Comparison of ENCODE assay signal across 25 mouse cellular contexts in the genomic region with DNA sequence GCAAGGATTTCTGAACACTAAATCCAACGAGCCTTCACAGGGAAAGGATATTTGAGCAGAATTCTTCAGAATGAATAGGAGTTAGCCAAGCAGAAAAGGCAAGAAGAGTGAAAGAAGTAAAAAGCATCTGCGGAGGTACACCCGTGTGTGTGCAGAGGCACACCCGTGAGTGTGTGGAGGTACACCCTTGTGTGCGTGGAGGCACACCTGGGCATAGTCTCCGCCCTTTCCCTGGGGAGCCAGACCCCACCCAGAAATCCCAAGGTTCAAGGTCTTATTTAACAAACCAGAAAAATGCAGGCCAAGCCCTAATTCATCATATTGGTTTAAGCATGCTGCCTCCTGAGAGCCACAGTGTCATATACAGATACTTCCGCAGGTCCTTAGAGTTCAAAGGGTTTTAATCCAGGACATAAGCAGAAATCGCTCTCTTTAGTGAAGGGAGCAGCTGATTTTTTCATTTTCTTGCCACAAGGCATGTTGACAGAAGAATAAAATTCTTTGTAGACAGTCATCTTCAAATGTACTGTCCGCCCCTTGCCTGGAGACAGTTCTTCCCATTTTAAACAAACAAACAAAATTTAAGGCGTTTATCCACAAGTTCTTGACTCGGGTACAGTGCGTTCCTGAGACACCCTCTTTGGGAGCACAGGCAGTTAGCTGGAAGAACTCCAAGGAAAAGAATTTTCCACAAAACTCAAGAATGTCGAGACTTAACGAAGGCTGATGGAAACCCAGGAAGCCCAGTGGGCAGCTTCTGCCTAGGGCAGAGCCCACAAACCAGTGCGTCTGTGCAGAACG. TPM values are rescaled to one million over a fixed set of nuclear protein-coding genes. Genes with fewer than 3 reads are reported as not detected.
DNase-seq lines count a peak whose midpoint lies in the region; ATAC-seq and TF ChIP-seq lines count a peak whose summit lies in the region.
"Had no signal": no experiment of that assay in that cellular context is flagged by ENCODE, and none has a peak within 500 bp of the region (broad histone marks: within the 10 kb centered on the region; RNA-seq: fewer than 3 reads in every experiment).

No protein-coding gene starts in this region.

- WGBS in kidney, adult 2 months, result 64% methylated on average over 16 of the region's 16 CpGs
- 47% methylated on average over 16 of the region's 16 CpGs for whole genome bisulfite sequencing in lung, postnatal 0 days
- WGBS in stomach, embryonic 16.5 days, result 44% methylated on average over 16 of the region's 16 CpGs
- 74% methylated on average over 16 of the region's 16 CpGs for WGBS in cerebellum, adult 2 months

- no peak overlapping the region for H3K9ac ChIP-seq in lung, postnatal 0 days (replicated peaks; ENCODE audit: low read depth)
- no peak overlapping the region for H3K9ac ChIP-seq in stomach, embryonic 16.5 days (ENCODE audit: low read length)
- H3K9ac ChIP-seq: heart, embryonic 13.5 days; hindbrain, embryonic 13.5 days; limb, embryonic 13.5 days; liver, embryonic 15.5 days had no signal

- H3K9me3 ChIP-seq in lung, postnatal 0 days (ENCODE audit: low read length), result no peaks in the 10 kb centered on the region
- H3K9me3 ChIP-seq in stomach, embryonic 16.5 days (replicated peaks; ENCODE audit: control insufficient read depth, low read length), result no peaks in the 10 kb centered on the region
- H3K9me3 ChIP-seq: heart, embryonic 13.5 days; hindbrain, embryonic 13.5 days; limb, embryonic 13.5 days; liver, embryonic 15.5 days had no signal

- H3K4me3 ChIP-seq in kidney, adult 2 months (ENCODE audit: insufficient read depth, low read depth, low read length), result no peak overlapping the region
- H3K4me3 ChIP-seq in lung, postnatal 0 days (ENCODE audit: low read depth, low read length), result no peak overlapping the region
- no peak overlapping the region for H3K4me3 ChIP-seq in stomach, embryonic 16.5 days (replicated peaks; ENCODE audit: low read length)
- H3K4me3 ChIP-seq in cerebellum, adult 2 months (replicated peaks; ENCODE audit: insufficient read depth, low read depth, low read length), result no peak overlapping the region
- H3K4me3 ChIP-seq: heart, embryonic 13.5 days; hindbrain, embryonic 13.5 days; left cerebral cortex, adult 2 months; limb, embryonic 13.5 days; liver, embryonic 15.5 days; megakaryocyte, embryonic 14.5 days; myocyte had no signal

- TF ChIP-seq CTCF in kidney, adult 2 months (conservative IDR thresholded peaks at IDR 0.05; ENCODE audit: insufficient read depth, insufficient read length, low read depth, low read length), result no peak
- TF ChIP-seq CTCF in lung, postnatal 0 days (IDR thresholded peaks at IDR 0.05), result no peak
- no peak for TF ChIP-seq CTCF in cerebellum, adult 2 months (IDR thresholded peaks at IDR 0.05; ENCODE audit: borderline replicate concordance, insufficient read depth, low read depth, low read length)

- no peaks in the 10 kb centered on the region for H3K4me1 ChIP-seq in kidney, adult 2 months (ENCODE audit: control insufficient read depth, insufficient read depth, low read length)
- H3K4me1 ChIP-seq in lung, postnatal 0 days (ENCODE audit: insufficient read depth, low read depth, low read length), result no peaks in the 10 kb centered on the region
- peaks cover 18% of the 10 kb centered on the region for H3K4me1 ChIP-seq in stomach, embryonic 16.5 days (ENCODE audit: control insufficient read depth, insufficient read depth, low read length)
- H3K4me1 ChIP-seq in cerebellum, adult 2 months (ENCODE audit: control insufficient read depth, insufficient read depth, low read length), result no peaks in the 10 kb centered on the region
- H3K4me1 ChIP-seq: heart, embryonic 13.5 days; hindbrain, embryonic 13.5 days; limb, embryonic 13.5 days; liver, embryonic 15.5 days had no signal

- TF ChIP-seq POLR2A in kidney, adult 2 months (IDR thresholded peaks at IDR 0.05; ENCODE audit: low read depth, low read length), result no peak
- no peak for TF ChIP-seq POLR2A in cerebellum, adult 2 months (IDR thresholded peaks at IDR 0.05; ENCODE audit: borderline replicate concordance, insufficient read depth, low read length)

- no peak overlapping the region for H3K4me2 ChIP-seq in lung, postnatal 0 days (replicated peaks; ENCODE audit: low read depth, low read length)
- peak overlapping the region; percentile 29; the same call in 1 of the 2 replicates for H3K4me2 ChIP-seq in stomach, embryonic 16.5 days (ENCODE audit: low read depth, low read length)
- H3K4me2 ChIP-seq: heart, embryonic 13.5 days; hindbrain, embryonic 13.5 days; limb, embryonic 13.5 days; liver, embryonic 15.5 days had no signal

- no peaks in the 10 kb centered on the region for H3K36me3 ChIP-seq in kidney, adult 2 months (ENCODE audit: control insufficient read depth, insufficient read depth, low read length)
- no peaks in the 10 kb centered on the region for H3K36me3 ChIP-seq in lung, postnatal 0 days (ENCODE audit: insufficient read depth, low read length)
- H3K36me3 ChIP-seq in stomach, embryonic 16.5 days (ENCODE audit: control insufficient read depth, insufficient read depth, low read length), result no peaks in the 10 kb centered on the region

- TF ChIP-seq EP300 in lung, postnatal 0 days (IDR thresholded peaks at IDR 0.05), result peak; percentile 52; the same call in 1 of the 2 replicates

- peak; percentile 18 for DNase-seq in kidney, adult 2 months
- no peak for DNase-seq in kidney, postnatal 4 days
- peak; percentile 60 for DNase-seq in lung, postnatal 0 days (ENCODE audit: low spot score)
- no peak for DNase-seq in lung, postnatal 4 days
- peak; percentile 21 for DNase-seq in lung, postnatal 25 days (ENCODE audit: low spot score)
- no peak for DNase-seq in adrenal gland, postnatal 14 days
- DNase-seq in cerebellum, adult 2 months, result no peak
- DNase-seq: cerebellum, adult 18-20 months; cerebellum, postnatal 36 days; gastrocnemius, postnatal 14 days; heart, adult 18-20 months; kidney, postnatal 25 days; layer of hippocampus, adult 9-11 months; midbrain, embryonic 14.5 days had no signal

- H3K27me3 ChIP-seq in kidney, adult 2 months (replicated peaks; ENCODE audit: control insufficient read depth, insufficient read depth, low read length), result no peaks in the 10 kb centered on the region
- no peaks in the 10 kb centered on the region for H3K27me3 ChIP-seq in lung, postnatal 0 days (replicated peaks; ENCODE audit: insufficient read depth, low read length)
- H3K27me3 ChIP-seq in stomach, embryonic 16.5 days (ENCODE audit: control insufficient read depth, insufficient read depth, low read length), result no peaks in the 10 kb centered on the region
- H3K27me3 ChIP-seq in cerebellum, adult 2 months (ENCODE audit: control insufficient read depth, insufficient read depth, low read length), result no peaks in the 10 kb centered on the region
- H3K27me3 ChIP-seq: heart, embryonic 13.5 days; limb, embryonic 13.5 days; liver, embryonic 15.5 days had no signal

- peak; percentile 60 for ATAC-seq in lung, postnatal 0 days
- peak; percentile 81; the same call in 1 of the 2 replicates for ATAC-seq in stomach, embryonic 16.5 days (ENCODE audit: insufficient read depth, low FRiP score)
- ATAC-seq: CD4-positive, CD25-positive, alpha-beta regulatory T cell, adult 4 months; forebrain, embryonic 14.5 days; inflammation-experienced regulatory T-cells, adult 6 months had no signal

- H3K27ac ChIP-seq in kidney, adult 2 months (ENCODE audit: insufficient read depth, low read depth, low read length), result no peak overlapping the region; the same call in 1 of the 2 replicates
- H3K27ac ChIP-seq in lung, postnatal 0 days (ENCODE audit: low read length), result 0 out of 2 replicates have a peak overlapping the region, but pooled peaks have one; percentile 27
- peak overlapping the region; percentile 72 for H3K27ac ChIP-seq in stomach, embryonic 16.5 days (ENCODE audit: low read length)
- no peak overlapping the region for H3K27ac ChIP-seq in cerebellum, adult 2 months (ENCODE audit: insufficient read depth, low read length)
- H3K27ac ChIP-seq: heart, embryonic 13.5 days; hindbrain, embryonic 13.5 days; left cerebral cortex, adult 2 months; limb, embryonic 13.5 days; liver, embryonic 15.5 days had no signal

RNA-seq across cellular contexts. Expression of gene Pmm2, which starts 17.0 kb away (rescaled TPM):
- 64.2 and 66.6 TPM in 2 replicates for polyA plus RNA-seq in kidney, adult 2 months (2012; rRNA removed)
- 38.0 and 40.2 TPM in 2 replicates for polyA plus RNA-seq in lung, postnatal 0 days (2015; fragmentation: Nextera tagmentation; extraction: Ambion mirVana)
- polyA plus RNA-seq in stomach, embryonic 16.5 days (2015; fragmentation: Nextera tagmentation; extraction: Ambion mirVana), result 63.4 and 72.6 TPM in 2 replicates
- total RNA-seq in adrenal gland, postnatal 14 days (2021), result 74.6 and 75.4 TPM in 2 replicates
- 39.2 and 39.6 TPM in 2 replicates for polyA plus RNA-seq in cerebellum, adult 2 months (2012; rRNA removed)

RNA-seq across cellular contexts. Expression of gene Tmem186, which starts 17.0 kb away (rescaled TPM):
- polyA plus RNA-seq in kidney, adult 2 months (2012; rRNA removed), result 13.4 and 13.8 TPM in 2 replicates
- 8.2 and 8.7 TPM in 2 replicates for polyA plus RNA-seq in lung, postnatal 0 days (2015; fragmentation: Nextera tagmentation; extraction: Ambion mirVana)
- polyA plus RNA-seq in stomach, embryonic 16.5 days (2015; fragmentation: Nextera tagmentation; extraction: Ambion mirVana), result 19.7 and 20.3 TPM in 2 replicates
- 22.9 and 23.8 TPM in 2 replicates for total RNA-seq in adrenal gland, postnatal 14 days (2021)
- 19.0 and 19.4 TPM in 2 replicates for polyA plus RNA-seq in cerebellum, adult 2 months (2012; rRNA removed)

RNA-seq across cellular contexts. Expression of gene Carhsp1, which starts 51.4 kb away (rescaled TPM):
- 55.0 and 56.1 TPM in 2 replicates for polyA plus RNA-seq in kidney, adult 2 months (2012; rRNA removed)
- 86.9 and 97.1 TPM in 2 replicates for polyA plus RNA-seq in lung, postnatal 0 days (2015; fragmentation: Nextera tagmentation; extraction: Ambion mirVana)
- polyA plus RNA-seq in stomach, embryonic 16.5 days (2015; fragmentation: Nextera tagmentation; extraction: Ambion mirVana), result 89.9 and 92.1 TPM in 2 replicates
- 74.9 and 85.9 TPM in 2 replicates for total RNA-seq in adrenal gland, postnatal 14 days (2021)
- 42.6 and 50.0 TPM in 2 replicates for polyA plus RNA-seq in cerebellum, adult 2 months (2012; rRNA removed)

Comparison
In these comparisons a context has a peak if more than half of its experiments do, and no peak if none do; other contexts are left out.
1. DNase-seq: peak in kidney, adult 2 months (single experiment), lung, postnatal 0 days (single experiment) and lung, postnatal 25 days (single experiment); none in kidney, postnatal 4 days (0 of 2), lung, postnatal 4 days (0 of 2), adrenal gland, postnatal 14 days (single experiment) and cerebellum, adult 2 months (0 of 2).
2. H3K27ac ChIP-seq: peak in lung, postnatal 0 days (single experiment) and stomach, embryonic 16.5 days (single experiment); none in kidney, adult 2 months (single experiment) and cerebellum, adult 2 months (single experiment).